Mouse (Mus musculus) layer of hippocampus, adult 11-12 months (tissue): ENCODE data around the gene Nr1h3.
A peak's percentile ranks its signal among the peaks of the same experiment; 100 is the strongest.
"Not testable (repeated sequence)": the region's sequence is repeated elsewhere in the genome, so short reads cannot be mapped to it uniquely, and the experiment has no call there.

Experiments used
- DNase-seq: peaks from one replicate; pipeline ENCODE4 v3.0.0; 2022; ENCODE audit warnings: low spot score

Nr1h3 gene

GRCm38 (mm10) chr2:91202222-91202971 is at the start of gene Nr1h3, which contains the start of gene Acp2:
Nr1h3 (minus strand) TSS chr2:91202834.
Acp2 (plus strand) TSS chr2:91202885.
- DNase-seq: peak; percentile 96

- DNase-seq: no peak
These were observed 49.4 kb upstream of the Nr1h3 start for GRCm38 (mm10) chr2:91252001-91252400.

DNA sequence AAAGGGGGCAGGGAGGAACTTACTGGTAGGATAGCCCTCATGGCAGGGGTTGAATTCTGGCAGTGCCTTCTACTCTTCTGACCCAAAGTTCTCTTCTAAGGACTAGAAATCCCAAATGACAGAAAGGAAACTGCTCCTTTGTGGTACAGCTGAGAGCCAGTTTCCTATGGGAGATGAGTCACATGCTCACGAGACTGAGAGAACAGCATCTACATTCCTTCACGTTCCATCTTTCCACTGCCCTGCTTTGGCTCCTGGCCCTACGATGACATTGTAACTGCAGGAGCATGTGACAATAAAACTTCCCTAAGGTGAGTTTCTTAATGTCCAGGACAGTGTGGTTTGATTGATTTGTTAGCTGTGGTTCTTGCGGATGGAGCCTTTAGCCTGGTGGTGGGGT is 45.7 kb upstream of the Nr1h3 start:
- DNase-seq: no peak

DNA sequence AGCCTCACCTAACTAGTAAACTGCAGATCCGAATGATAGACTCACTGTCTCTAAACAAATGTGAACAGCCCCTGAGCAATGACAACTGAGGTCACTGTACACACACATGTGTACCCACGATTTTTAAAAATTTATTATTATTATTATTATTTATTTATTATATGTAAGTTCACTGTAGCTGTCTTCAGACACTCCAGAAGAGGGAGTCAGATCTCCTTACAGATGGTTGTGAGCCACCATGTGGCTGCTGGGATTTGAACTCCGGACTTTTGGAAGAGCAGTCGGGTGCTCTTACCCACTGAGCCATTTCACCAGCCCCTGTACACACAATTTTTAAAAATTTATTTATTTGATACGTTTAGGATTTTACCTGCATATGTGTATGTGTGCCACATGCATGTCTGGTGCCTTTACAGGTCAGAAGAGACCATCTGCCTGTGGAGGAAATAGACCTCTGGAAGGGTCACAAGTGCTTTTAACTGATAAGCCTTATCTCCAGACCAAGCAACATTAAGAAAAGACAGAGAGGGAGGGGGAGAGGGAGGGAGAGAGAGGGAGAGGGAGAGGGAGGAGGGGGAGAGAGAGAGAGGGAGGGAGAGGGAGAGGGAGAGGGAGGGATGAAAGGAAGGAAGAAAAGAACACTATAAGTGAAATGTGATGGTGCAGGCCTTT is 42.1 kb upstream of the Nr1h3 start:
- DNase-seq: no peak

GRCm38 (mm10) chr2:91243416-91243815 is 40.8 kb upstream of the Nr1h3 start:
- DNase-seq: peak; percentile 73

GRCm38 (mm10) chr2:91242547-91242946 is 39.9 kb upstream of the Nr1h3 start:
- no peak for DNase-seq

DNA sequence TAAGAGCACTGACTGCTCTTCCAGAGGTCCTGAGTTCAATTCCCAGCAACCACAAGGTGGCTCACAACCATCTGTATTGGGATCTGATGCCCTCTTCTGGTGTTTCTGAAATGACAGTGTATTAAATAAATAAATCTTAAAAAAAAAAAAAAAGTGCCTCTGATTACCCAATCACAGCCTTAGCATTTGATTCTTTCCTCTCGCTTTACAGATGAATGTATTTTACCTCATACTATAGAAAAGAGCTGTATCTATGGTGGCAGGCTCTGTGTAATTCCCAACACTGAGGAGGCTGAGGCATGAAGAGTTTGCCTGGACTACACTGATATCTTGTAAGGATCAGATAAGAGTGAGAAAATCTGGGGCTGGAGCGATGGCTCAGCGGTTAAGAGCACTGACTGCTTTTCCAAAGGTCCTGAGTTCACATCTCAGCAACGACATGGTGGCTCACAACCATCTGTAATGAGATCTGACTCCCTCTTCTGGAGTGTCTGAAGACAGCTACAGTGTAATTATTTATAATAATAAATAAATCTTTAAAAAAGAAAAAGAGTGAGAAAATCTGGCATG is 35.0 kb upstream of the Nr1h3 start:
- DNase-seq: not testable (repeated sequence)

DNA sequence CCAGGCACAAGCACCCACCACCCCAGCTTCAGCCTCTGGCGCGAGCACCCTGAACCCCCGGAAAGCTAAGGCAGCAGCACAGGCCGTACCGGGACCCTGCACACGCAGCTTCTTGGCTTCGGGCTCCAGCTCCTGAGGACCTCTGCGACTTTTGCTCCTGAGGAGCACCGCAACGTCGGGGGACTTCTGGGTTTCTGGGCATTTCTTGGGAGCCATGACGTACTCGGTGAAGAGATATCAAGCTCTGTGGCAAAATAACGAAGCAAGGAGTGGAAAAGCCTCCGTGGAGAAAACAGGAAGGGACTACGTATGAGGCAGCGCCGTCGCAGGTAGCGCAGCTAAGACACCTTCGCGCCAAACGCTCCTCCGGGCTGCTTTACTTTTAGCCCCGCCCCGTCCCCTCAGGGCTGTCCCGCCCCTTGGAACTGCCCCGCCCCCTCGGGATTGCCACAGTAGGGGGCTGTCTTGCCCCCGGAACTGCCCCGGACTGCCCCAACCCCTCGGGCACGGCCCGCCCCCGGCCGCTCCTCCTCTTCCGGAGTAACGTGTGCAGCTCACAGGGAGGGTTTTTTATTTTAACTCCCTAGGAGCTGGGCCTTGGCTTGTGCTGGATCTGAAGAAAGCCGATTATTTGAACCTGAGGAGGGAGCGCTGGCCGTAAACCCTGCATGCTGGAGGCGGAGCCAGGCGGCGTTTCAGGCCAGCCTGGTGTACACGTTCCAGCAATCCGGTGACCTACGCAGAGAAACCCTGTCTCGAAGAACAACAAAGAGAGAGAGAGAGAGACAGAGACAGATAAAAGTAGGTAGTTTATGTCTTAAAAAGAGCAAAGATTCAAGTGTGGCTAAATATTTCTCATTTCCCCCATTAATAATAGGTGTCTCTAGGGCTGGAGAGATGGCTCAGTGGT is 34.2 kb upstream of the Nr1h3 start, which contains the start of gene Ddb2:
TSS of gene Ddb2 (minus strand) at position 382 of the 910 bp plus-strand sequence.
- peak; percentile 90 for DNase-seq

DNA sequence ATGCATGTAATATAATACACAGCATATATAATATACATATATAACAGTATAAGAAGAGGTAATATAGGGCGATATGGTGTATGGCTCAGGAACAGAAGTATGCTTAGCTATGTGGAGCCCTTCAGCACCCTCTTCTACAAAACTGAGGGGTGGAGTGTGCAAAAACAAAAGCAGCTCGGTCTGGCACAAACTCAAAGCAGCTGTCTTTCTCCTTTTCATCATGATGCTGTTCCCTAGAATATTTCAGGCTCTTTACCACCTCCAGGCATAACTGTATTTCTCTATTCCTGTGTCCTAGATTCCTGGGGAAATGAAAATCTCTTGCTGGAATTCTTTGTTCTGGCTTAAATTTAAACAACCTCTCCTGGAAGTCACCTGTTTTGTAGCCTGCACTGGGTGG is 27.1 kb upstream of the Nr1h3 start:
- no peak for DNase-seq

DNA sequence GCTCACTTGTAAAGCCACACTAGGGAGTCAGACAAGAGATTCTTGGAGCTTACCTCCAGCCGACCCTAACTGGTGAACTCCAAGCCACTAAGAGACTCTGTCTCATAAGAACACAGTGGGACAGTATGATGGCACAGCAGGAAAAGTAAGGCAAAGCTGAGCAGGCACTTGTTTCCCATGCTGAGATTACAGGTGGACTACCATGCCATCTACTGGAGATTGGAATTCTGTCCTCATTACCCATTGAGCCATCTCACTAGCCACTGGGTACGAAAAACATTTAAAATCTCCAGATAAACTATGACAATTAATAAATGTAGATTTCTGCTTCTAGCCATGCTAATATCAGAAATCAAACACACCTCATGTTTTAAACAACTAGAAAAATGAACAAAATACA is 21.0 kb upstream of the Nr1h3 start:
- no peak for DNase-seq

DNA sequence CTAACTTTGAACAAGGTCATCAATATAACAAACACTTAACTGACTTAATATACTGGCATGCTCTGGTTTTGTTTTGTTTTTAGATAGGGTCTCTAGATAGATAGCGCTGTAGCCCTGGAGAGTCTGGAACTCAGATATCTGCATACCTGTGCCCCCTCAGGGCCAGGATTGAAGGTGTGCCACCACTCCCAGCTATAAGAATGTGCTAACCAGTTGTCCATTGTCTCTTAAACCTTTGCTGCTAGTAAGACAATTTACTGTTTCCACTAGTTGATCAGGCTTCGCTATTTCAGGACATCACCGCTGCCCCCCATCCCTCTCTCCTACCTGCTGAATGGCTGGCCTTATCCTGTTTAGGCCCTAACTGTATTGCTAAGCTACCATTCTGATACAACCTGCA is 17.9 kb upstream of the Nr1h3 start:
- DNase-seq: no peak

DNA sequence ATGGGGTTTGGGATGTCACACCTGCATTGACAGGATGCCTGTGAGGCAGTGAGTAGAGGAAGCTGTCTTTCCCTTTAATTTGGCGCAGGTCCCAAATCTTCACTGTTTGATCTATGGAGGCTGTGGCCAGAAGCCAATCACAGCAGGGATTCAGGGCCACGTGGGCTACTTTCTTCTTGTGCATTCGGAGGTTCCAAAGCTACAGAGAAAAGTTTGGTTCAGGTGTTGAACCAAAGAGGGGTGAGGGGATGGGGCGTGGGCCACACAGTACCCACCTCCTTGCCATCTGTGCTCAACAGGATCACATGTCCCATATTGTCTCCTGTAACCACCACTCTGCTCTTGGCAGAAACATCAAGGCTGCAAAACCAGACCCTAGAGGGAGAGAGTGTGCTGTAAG is 14.4 kb upstream of the Nr1h3 start:
- no peak for DNase-seq

- DNase-seq: no peak
These were observed 10.7 kb upstream of the Nr1h3 start for GRCm38 (mm10) chr2:91213311-91213710.

GRCm38 (mm10) chr2:91206254-91206775 is 3.7 kb upstream of the Nr1h3 start:
- peak; percentile 36 for DNase-seq

DNA sequence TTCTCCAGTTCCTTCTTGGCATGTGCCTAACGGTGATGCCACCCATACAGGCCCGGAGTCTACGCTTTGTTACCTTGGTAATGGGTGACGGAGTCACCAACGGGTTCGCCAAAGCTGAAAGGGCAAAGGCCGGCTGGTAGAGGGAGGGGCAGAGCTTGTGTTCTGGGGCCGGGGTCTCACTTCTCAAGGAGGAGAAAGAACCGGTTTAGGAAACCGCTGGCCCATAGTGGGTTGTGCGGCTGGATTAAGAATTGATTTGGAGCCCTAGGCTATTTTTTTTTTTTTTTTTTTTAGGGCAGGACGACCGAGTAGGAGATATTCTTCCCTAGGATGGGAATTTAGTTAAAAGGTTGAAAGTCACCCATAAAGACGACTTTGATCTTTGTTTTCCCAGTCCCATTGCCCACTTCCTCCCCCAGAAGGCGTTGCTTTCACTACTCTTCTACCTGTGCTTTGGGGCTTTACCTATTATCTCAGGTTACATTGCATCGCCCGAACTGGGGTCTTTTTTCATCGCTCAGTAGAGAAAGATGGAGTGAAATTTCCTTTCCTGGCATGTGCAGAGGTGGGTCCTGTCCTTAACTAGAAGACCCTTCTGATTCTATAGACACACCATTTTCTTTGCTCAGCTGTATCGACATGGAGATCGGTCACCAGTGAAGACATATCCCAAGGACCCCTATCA is 480 bp upstream of the Nr1h3 start:
- no peak for DNase-seq

- DNase-seq: no peak
These were observed 3.7 kb downstream of the Nr1h3 start for GRCm38 (mm10) chr2:91198888-91199287.

DNA sequence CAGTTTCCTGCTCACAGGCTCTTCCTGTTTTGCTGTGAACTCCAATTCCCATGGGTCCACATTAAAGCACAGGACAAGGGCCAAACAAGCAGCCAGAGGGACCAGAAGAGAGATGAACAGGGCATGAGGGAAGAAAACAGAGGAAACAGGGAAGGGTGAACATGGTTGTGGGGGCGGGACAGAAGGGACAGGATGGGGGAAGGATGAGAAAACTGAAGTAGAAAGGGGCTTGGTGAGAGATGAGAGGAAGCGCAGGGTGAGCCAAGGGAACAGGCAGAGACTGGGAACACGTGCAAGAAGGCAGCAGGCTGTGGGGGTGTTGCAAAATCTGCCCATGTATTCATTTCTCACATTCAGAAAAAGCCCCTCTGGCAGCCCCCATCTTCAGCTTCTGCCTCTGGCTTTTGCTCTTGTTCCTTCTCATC is 6.0 kb downstream of the Nr1h3 start:
- peak; percentile 62 for DNase-seq

GRCm38 (mm10) chr2:91194624-91195332 is 7.9 kb downstream of the Nr1h3 start:
- DNase-seq: peak; percentile 54

- no peak for DNase-seq
These were observed 12.1 kb downstream of the Nr1h3 start for GRCm38 (mm10) chr2:91190501-91190900.

DNA sequence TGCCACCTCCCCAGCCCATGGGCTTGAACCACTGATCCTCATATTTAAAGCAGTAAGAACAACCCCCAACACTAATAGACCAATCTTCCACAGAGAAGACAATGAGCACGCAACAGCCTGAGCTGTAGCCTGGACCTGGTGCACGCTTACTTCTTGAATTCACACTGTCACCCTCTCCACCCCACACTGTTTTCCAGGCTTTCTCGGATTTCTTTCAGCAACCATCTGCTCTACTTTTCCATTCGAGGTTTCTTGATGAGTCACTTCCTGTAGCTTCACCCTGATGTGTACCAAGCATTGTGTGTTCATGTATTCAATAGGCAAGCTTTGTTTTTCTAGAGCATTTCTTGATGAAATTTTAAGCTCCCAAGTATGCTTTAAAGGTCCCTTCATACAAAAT is 15.2 kb downstream of the Nr1h3 start:
- no peak for DNase-seq

DNA sequence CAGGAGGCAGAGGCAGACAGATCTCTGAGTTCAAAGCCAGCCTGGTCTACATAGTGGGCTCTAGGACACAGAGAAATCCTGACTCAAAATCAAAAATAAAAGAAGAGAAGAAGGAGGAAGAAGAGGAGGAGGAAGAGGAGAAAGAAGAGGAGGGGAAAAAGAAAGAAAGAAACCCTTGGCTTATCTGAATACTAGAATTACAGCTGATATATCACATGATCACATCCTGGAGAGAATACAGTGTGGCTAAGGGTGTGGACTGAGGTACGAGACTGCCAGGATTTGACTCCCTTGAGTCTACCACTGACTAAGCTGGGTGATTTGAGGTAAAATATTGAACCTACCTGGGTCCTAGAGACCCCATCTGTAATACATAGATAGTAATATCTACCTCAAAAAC is 16.4 kb downstream of the Nr1h3 start:
- no peak for DNase-seq
